Mouse (Mus musculus): Measurements from ENCODE around the gene Mybpc3. TPM values are rescaled to one million over a fixed set of nuclear protein-coding genes. Genes with fewer than 3 reads are reported as not detected.
A peak's percentile ranks its signal among the peaks of the same experiment; 100 is the strongest.

Mybpc3 gene
- polyA plus RNA-seq, 1 experiment = 0.14 TPM

GRCm38 (mm10) chr2:91082844-91083243 lies 35.1 kb upstream of the Mybpc3 start:
- WGBS = 62% methylated on average over 11 of the region's 11 CpGs
- no peaks in the 10 kb centered on the region; the same call in 1 of the 2 replicates for H3K27me3 ChIP-seq (replicated peaks; ENCODE audit: control insufficient read depth, insufficient read depth, low read length)
- no peaks in the 10 kb centered on the region; the same call in 1 of the 2 replicates for H3K4me1 ChIP-seq (ENCODE audit: control insufficient read depth, insufficient read depth, low read length)
- TF ChIP-seq CTCF (conservative IDR thresholded peaks at IDR 0.05; ENCODE audit: insufficient read depth, insufficient read length, low read depth, low read length) (no peak), POLR2A (IDR thresholded peaks at IDR 0.05; ENCODE audit: low read depth, low read length) (no peak)
- no peaks in the 10 kb centered on the region for H3K36me3 ChIP-seq (ENCODE audit: control insufficient read depth, insufficient read depth, low read length)
- H3K4me3 ChIP-seq (ENCODE audit: insufficient read depth, low read depth, low read length) = no peak overlapping the region
- DNase-seq = peak; percentile 61
- H3K27ac ChIP-seq (ENCODE audit: insufficient read depth, low read depth, low read length) = peak overlapping the region; percentile 61

GRCm38 (mm10) chr2:91083366-91083940 lies 34.5 kb upstream of the Mybpc3 start:
- 91% methylated on average over 1 of the region's 1 CpGs for WGBS
- no peak for DNase-seq
- Histone ChIP-seq H3K4me3 (ENCODE audit: insufficient read depth, low read depth, low read length) (no peak overlapping the region), H3K4me1 (ENCODE audit: control insufficient read depth, insufficient read depth, low read length) (no peaks in the 10 kb centered on the region), H3K36me3 (ENCODE audit: control insufficient read depth, insufficient read depth, low read length) (no peaks in the 10 kb centered on the region), H3K27me3 (replicated peaks; ENCODE audit: control insufficient read depth, insufficient read depth, low read length) (no peaks in the 10 kb centered on the region; the same call in 1 of the 2 replicates), H3K27ac (ENCODE audit: insufficient read depth, low read depth, low read length) (peak overlapping the region; percentile 61)
- TF ChIP-seq POLR2A (IDR thresholded peaks at IDR 0.05; ENCODE audit: low read depth, low read length) = no peak
- no peak for TF ChIP-seq CTCF (conservative IDR thresholded peaks at IDR 0.05; ENCODE audit: insufficient read depth, insufficient read length, low read depth, low read length)

- WGBS = 85% methylated on average over 15 of the region's 15 CpGs
- peak overlapping the region; percentile 6; the same call in 1 of the 2 replicates for H3K27ac ChIP-seq (ENCODE audit: insufficient read depth, low read depth, low read length)
These were observed 33.6 kb upstream of the Mybpc3 start for GRCm38 (mm10) chr2:91084179-91084820.

GRCm38 (mm10) chr2:91085494-91086391 lies 32.2 kb upstream of the Mybpc3 start:
- TF ChIP-seq POLR2A (IDR thresholded peaks at IDR 0.05; ENCODE audit: low read depth, low read length) (no peak), CTCF (conservative IDR thresholded peaks at IDR 0.05; ENCODE audit: insufficient read depth, insufficient read length, low read depth, low read length) (no peak)
- Histone ChIP-seq H3K36me3 (ENCODE audit: control insufficient read depth, insufficient read depth, low read length) (no peaks in the 10 kb centered on the region), H3K27me3 (replicated peaks; ENCODE audit: control insufficient read depth, insufficient read depth, low read length) (no peaks in the 10 kb centered on the region; the same call in 1 of the 2 replicates), H3K4me3 (ENCODE audit: insufficient read depth, low read depth, low read length) (no peak overlapping the region), H3K4me1 (ENCODE audit: control insufficient read depth, insufficient read depth, low read length) (no peaks in the 10 kb centered on the region), H3K27ac (ENCODE audit: insufficient read depth, low read depth, low read length) (no peak overlapping the region; the same call in 1 of the 2 replicates)
- no peak for DNase-seq
- WGBS = 88% methylated on average over 14 of the region's 14 CpGs

More at GRCm38 (mm10) chr2:91084179-91084820, 33.6 kb upstream of the Mybpc3 start:
- H3K4me3 ChIP-seq (ENCODE audit: insufficient read depth, low read depth, low read length) = no peak overlapping the region
- TF ChIP-seq POLR2A (IDR thresholded peaks at IDR 0.05; ENCODE audit: low read depth, low read length) (no peak), CTCF (conservative IDR thresholded peaks at IDR 0.05; ENCODE audit: insufficient read depth, insufficient read length, low read depth, low read length) (no peak)
- no peaks in the 10 kb centered on the region; the same call in 1 of the 2 replicates for H3K27me3 ChIP-seq (replicated peaks; ENCODE audit: control insufficient read depth, insufficient read depth, low read length)
- H3K36me3 ChIP-seq (ENCODE audit: control insufficient read depth, insufficient read depth, low read length) = no peaks in the 10 kb centered on the region
- DNase-seq = no peak
- no peaks in the 10 kb centered on the region for H3K4me1 ChIP-seq (ENCODE audit: control insufficient read depth, insufficient read depth, low read length)

- no peak overlapping the region for H3K4me3 ChIP-seq (ENCODE audit: insufficient read depth, low read depth, low read length)
- H3K27ac ChIP-seq (ENCODE audit: insufficient read depth, low read depth, low read length) = no peak overlapping the region; the same call in 1 of the 2 replicates
- no peak for TF ChIP-seq POLR2A (IDR thresholded peaks at IDR 0.05; ENCODE audit: low read depth, low read length)
- TF ChIP-seq CTCF (conservative IDR thresholded peaks at IDR 0.05; ENCODE audit: insufficient read depth, insufficient read length, low read depth, low read length) = no peak
These were observed 31.3 kb upstream of the Mybpc3 start for GRCm38 (mm10) chr2:91086392-91087237.

GRCm38 (mm10) chr2:91087453-91087852 lies 30.5 kb upstream of the Mybpc3 start:
- no peak overlapping the region for H3K4me3 ChIP-seq (ENCODE audit: insufficient read depth, low read depth, low read length)
- H3K27me3 ChIP-seq (replicated peaks; ENCODE audit: control insufficient read depth, insufficient read depth, low read length) = no peaks in the 10 kb centered on the region; the same call in 1 of the 2 replicates
- H3K27ac ChIP-seq (ENCODE audit: insufficient read depth, low read depth, low read length) = no peak overlapping the region
- WGBS = 91% methylated on average over 9 of the region's 9 CpGs
- H3K4me1 ChIP-seq (ENCODE audit: control insufficient read depth, insufficient read depth, low read length) = no peaks in the 10 kb centered on the region
- DNase-seq = no peak
- TF ChIP-seq CTCF (conservative IDR thresholded peaks at IDR 0.05; ENCODE audit: insufficient read depth, insufficient read length, low read depth, low read length) (no peak), POLR2A (IDR thresholded peaks at IDR 0.05; ENCODE audit: low read depth, low read length) (no peak)
- H3K36me3 ChIP-seq (ENCODE audit: control insufficient read depth, insufficient read depth, low read length) = no peaks in the 10 kb centered on the region

More at GRCm38 (mm10) chr2:91086392-91087237, 31.3 kb upstream of the Mybpc3 start:
- Histone ChIP-seq H3K36me3 (ENCODE audit: control insufficient read depth, insufficient read depth, low read length) (no peaks in the 10 kb centered on the region), H3K4me1 (ENCODE audit: control insufficient read depth, insufficient read depth, low read length) (no peaks in the 10 kb centered on the region), H3K27me3 (replicated peaks; ENCODE audit: control insufficient read depth, insufficient read depth, low read length) (no peaks in the 10 kb centered on the region; the same call in 1 of the 2 replicates)
- WGBS = 69% methylated on average over 9 of the region's 9 CpGs
- DNase-seq = no peak

Measured in kidney, adult 2 months (tissue).